Mouse (Mus musculus): ENCODE measurements at regions not wholly inside any gene's neighbourhood (a gene's known extent, or its start where the extent isn't known, plus 50 kb on each side); places are given as distances from the start of the nearest gene placed in this dataset.

- no peak for ATAC-seq (ENCODE audit: poor library complexity, severe bottlenecking)
These were observed 554.5 kb upstream of the Adamts9 start for GRCm38 (mm10) chr6:93497824-93498223.

- ATAC-seq (ENCODE audit: poor library complexity, severe bottlenecking), result no peak
These were observed 545.2 kb upstream of the Adamts9 start for GRCm38 (mm10) chr6:93488441-93488955.

GRCm38 (mm10) chr6:93478521-93478920, 535.2 kb upstream of the Adamts9 start:
- no peak for ATAC-seq (ENCODE audit: poor library complexity, severe bottlenecking)

- no peak for ATAC-seq (ENCODE audit: poor library complexity, severe bottlenecking)
These were observed 531.7 kb upstream of the Adamts9 start for GRCm38 (mm10) chr6:93474981-93475380.

GRCm38 (mm10) chr6:93467867-93468266, 524.6 kb upstream of the Adamts9 start:
- ATAC-seq (ENCODE audit: poor library complexity, severe bottlenecking), result no peak

- no peak for ATAC-seq (ENCODE audit: poor library complexity, severe bottlenecking)
These were observed 519.6 kb upstream of the Adamts9 start for GRCm38 (mm10) chr6:93462861-93463260.

GRCm38 (mm10) chr6:93461374-93461773, 518.1 kb upstream of the Adamts9 start:
- ATAC-seq (ENCODE audit: poor library complexity, severe bottlenecking), result no peak

GRCm38 (mm10) chr6:93457613-93458012, 514.3 kb upstream of the Adamts9 start:
- no peak for ATAC-seq (ENCODE audit: poor library complexity, severe bottlenecking)

- ATAC-seq (ENCODE audit: poor library complexity, severe bottlenecking), result no peak
These were observed 513.2 kb upstream of the Adamts9 start for GRCm38 (mm10) chr6:93456383-93457033.

- no peak for ATAC-seq (ENCODE audit: poor library complexity, severe bottlenecking)
These were observed 502.3 kb upstream of the Adamts9 start for GRCm38 (mm10) chr6:93445568-93445967.

- no peak for ATAC-seq (ENCODE audit: poor library complexity, severe bottlenecking)
These were observed 501.8 kb upstream of the Adamts9 start for GRCm38 (mm10) chr6:93445124-93445523.

GRCm38 (mm10) chr6:93443766-93444557, 500.7 kb upstream of the Adamts9 start:
- no peak for ATAC-seq (ENCODE audit: poor library complexity, severe bottlenecking)

GRCm38 (mm10) chr6:93433446-93433845, 490.2 kb upstream of the Adamts9 start:
- ATAC-seq (ENCODE audit: poor library complexity, severe bottlenecking), result no peak

- no peak for ATAC-seq (ENCODE audit: poor library complexity, severe bottlenecking)
These were observed 482.8 kb upstream of the Adamts9 start for GRCm38 (mm10) chr6:93426141-93426540.

GRCm38 (mm10) chr6:93422906-93423305, 479.6 kb upstream of the Adamts9 start:
- ATAC-seq (ENCODE audit: poor library complexity, severe bottlenecking), result no peak

GRCm38 (mm10) chr6:93422253-93422652, 479.0 kb upstream of the Adamts9 start:
- ATAC-seq (ENCODE audit: poor library complexity, severe bottlenecking), result no peak

- ATAC-seq (ENCODE audit: poor library complexity, severe bottlenecking), result no peak
These were observed 474.3 kb upstream of the Adamts9 start for GRCm38 (mm10) chr6:93417625-93418024.

GRCm38 (mm10) chr6:93416006-93416405, 472.7 kb upstream of the Adamts9 start:
- ATAC-seq (ENCODE audit: poor library complexity, severe bottlenecking), result no peak

- ATAC-seq (ENCODE audit: poor library complexity, severe bottlenecking), result no peak
These were observed 467.8 kb upstream of the Adamts9 start for GRCm38 (mm10) chr6:93411077-93411452.

GRCm38 (mm10) chr6:93410416-93411076, 467.3 kb upstream of the Adamts9 start:
- no peak for ATAC-seq (ENCODE audit: poor library complexity, severe bottlenecking)

- ATAC-seq (ENCODE audit: poor library complexity, severe bottlenecking), result no peak
These were observed 455.3 kb upstream of the Adamts9 start for GRCm38 (mm10) chr6:93398551-93398950.

GRCm38 (mm10) chr6:93397074-93397473, 453.8 kb upstream of the Adamts9 start:
- ATAC-seq (ENCODE audit: poor library complexity, severe bottlenecking), result no peak

Measured in megakaryocyte, adult 5-6 weeks (primary cell).